Mouse (Mus musculus) ES-Bruce4 (cell line): ENCODE results near the gene Antxr2.

ENCODE experiments used
- CTCF ChIP-seq: IDR thresholded peaks from one replicate; pipeline ENCODE4 v1.8.1; 2011; ENCODE audit warnings: low read depth, low read length
- EP300 ChIP-seq: IDR thresholded peaks from 2 replicates; pipeline ENCODE4 v1.6.1; 2011; ENCODE audit warnings: low read depth, low read length; ENCODE audit not compliant: insufficient read depth

DNA sequence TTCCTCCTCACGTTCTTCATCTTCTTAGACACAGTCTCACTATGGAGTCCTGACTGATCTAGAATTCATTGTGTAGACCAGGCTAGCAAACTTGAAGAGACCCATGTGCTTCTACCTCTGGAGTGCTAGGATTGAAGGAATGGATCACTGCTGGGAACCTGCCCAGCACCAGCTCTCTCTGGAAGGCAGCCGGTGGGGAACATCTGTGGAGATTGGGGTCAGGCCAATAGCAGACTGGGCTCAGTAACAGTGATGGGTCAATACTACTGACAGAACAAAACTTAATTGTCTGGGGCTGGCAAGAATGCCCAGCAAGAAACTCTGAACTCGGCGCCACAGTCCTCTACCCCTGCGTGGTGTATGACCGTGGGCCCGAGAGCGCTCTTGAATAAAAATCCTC lies 25.1 kb downstream of the Antxr2 start:
- no peak for TF ChIP-seq EP300
- TF ChIP-seq CTCF = no peak
